10 mouse cellular contexts compared by ENCODE assay signal in the genomic region with DNA sequence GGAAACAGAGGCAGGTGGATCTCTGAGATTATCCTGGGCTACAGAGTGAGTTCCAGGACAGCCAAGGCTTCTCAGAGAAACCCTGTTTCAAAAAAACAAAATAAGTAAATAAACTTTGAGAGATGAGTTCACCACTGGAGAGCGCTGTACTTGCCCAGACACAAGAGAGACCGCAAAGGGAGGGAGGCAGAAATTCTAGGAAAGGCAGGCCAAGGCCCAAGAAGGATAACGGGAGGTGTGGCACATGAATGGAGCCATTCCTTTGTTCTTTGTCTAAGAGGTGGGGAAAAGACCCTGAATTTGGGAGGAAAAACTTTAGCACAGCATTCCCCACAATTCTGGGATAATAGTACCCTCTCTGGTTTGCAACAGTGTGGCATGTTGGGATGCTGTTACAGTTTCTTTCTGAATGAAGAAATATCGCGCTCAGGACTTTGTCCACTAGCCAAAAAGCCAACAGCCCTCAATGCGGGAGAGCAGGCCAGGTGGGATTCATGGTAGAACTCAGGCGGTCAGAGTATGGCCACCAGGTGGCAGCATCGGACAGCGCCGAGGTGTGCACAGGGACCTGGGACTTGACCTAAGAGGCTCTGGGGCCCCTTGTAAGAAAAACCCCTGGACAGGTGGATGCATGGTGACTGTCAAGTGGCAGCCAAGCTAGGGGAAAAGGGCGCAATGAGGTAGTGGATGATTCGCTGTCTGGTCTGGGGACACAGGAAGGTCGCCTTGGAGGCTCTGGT. TPM values are rescaled to one million over a fixed set of nuclear protein-coding genes. Genes with fewer than 3 reads are reported as not detected.
DNase-seq lines count a peak whose midpoint lies in the region; ATAC-seq and TF ChIP-seq lines count a peak whose summit lies in the region.
"Had no signal": no experiment of that assay in that cellular context is flagged by ENCODE, and none has a peak within 500 bp of the region (broad histone marks: within the 10 kb centered on the region; RNA-seq: fewer than 3 reads in every experiment).

No protein-coding gene starts in this region.

- H3K9me3 ChIP-seq in heart, embryonic 12.5 days (replicated peaks): peaks cover 3% of the 10 kb centered on the region; the same call in 1 of the 2 replicates
- H3K9me3 ChIP-seq: embryonic facial prominence, embryonic 15.5 days had no signal

- TF ChIP-seq CTCF in heart, adult 2 months (IDR thresholded peaks at IDR 0.05): peak; percentile 85
- TF ChIP-seq CTCF in thymus, adult 2 months (IDR thresholded peaks at IDR 0.05; ENCODE audit: borderline replicate concordance, control insufficient read depth, extremely low read depth, insufficient read depth, low read length, poor library complexity): peak; percentile 89

- no peaks in the 10 kb centered on the region for H3K36me3 ChIP-seq in heart, adult 2 months (ENCODE audit: control insufficient read depth, insufficient read depth, low read length)
- no peaks in the 10 kb centered on the region for H3K36me3 ChIP-seq in heart, embryonic 12.5 days
- no peaks in the 10 kb centered on the region for H3K36me3 ChIP-seq in thymus, adult 2 months (ENCODE audit: control insufficient read depth, insufficient read depth, low read length)
- H3K36me3 ChIP-seq: embryonic facial prominence, embryonic 15.5 days had no signal

- H3K9ac ChIP-seq in heart, adult 2 months (ENCODE audit: low read depth, low read length): no peak overlapping the region
- no peak overlapping the region for H3K9ac ChIP-seq in heart, embryonic 12.5 days
- H3K9ac ChIP-seq: embryonic facial prominence, embryonic 15.5 days had no signal

- no peak overlapping the region for H3K4me3 ChIP-seq in heart, adult 2 months
- H3K4me3 ChIP-seq in heart, embryonic 12.5 days: no peak overlapping the region
- H3K4me3 ChIP-seq in thymus, adult 2 months (ENCODE audit: control insufficient read depth, insufficient read depth, low read length): no peak overlapping the region
- H3K4me3 ChIP-seq: embryonic facial prominence, embryonic 15.5 days; myocyte had no signal

- intact Hi-C loops in heart, adult 2 months (cut with DNase I): loop anchor here (1.0 kb wide), 1 partner anchor 105 kb away; no protein-coding TSS in a partner anchor
- intact Hi-C loops in left cerebral cortex, postnatal 36 days (cut with DNase I): no loop called here

- no peak overlapping the region for H3K4me2 ChIP-seq in heart, embryonic 12.5 days
- H3K4me2 ChIP-seq: embryonic facial prominence, embryonic 15.5 days had no signal

- H3K79me2 ChIP-seq in heart, adult 2 months (replicated peaks; ENCODE audit: control insufficient read depth, insufficient read depth, low read length): no peaks in the 10 kb centered on the region

- H3K27ac ChIP-seq in heart, adult 2 months: no peak overlapping the region
- H3K27ac ChIP-seq in heart, embryonic 12.5 days (ENCODE audit: poor library complexity, severe bottlenecking): no peak overlapping the region
- H3K27ac ChIP-seq in thymus, adult 2 months (ENCODE audit: control insufficient read depth, insufficient read depth, low read length): no peak overlapping the region
- H3K27ac ChIP-seq: embryonic facial prominence, embryonic 15.5 days had no signal

- H3K4me1 ChIP-seq in heart, adult 2 months (ENCODE audit: control insufficient read depth, insufficient read depth, low read length): no peaks in the 10 kb centered on the region
- H3K4me1 ChIP-seq in heart, embryonic 12.5 days (replicated peaks): no peaks in the 10 kb centered on the region
- H3K4me1 ChIP-seq in thymus, adult 2 months (replicated peaks; ENCODE audit: control insufficient read depth, insufficient read depth, low read length): no peaks in the 10 kb centered on the region
- H3K4me1 ChIP-seq: embryonic facial prominence, embryonic 15.5 days had no signal

- no peak for ATAC-seq in heart, embryonic 12.5 days (ENCODE audit: insufficient number of reproducible peaks, low FRiP score)

- peak; percentile 45 to 78 for DNase-seq in heart, adult 2 months
- DNase-seq in adrenal gland, adult (ENCODE audit: inconsistent age in 2 of 2, low spot score in 1 of 2): peak; percentile 43 to 81
- DNase-seq in embryo, embryonic 10 days (ENCODE audit: low spot score): peak; percentile 84
- DNase-seq in heart, postnatal 4 days: peak; percentile 83
- peak; percentile 16 to 28 for DNase-seq in left cerebral cortex, postnatal 36 days (ENCODE audit: low spot score in 2 of 2)
- peak; percentile 10 for DNase-seq in ovary, adult 18-20 months (ENCODE audit: low spot score)
- peak; percentile 70 for DNase-seq in thymus, adult 2 months

- no peaks in the 10 kb centered on the region for H3K27me3 ChIP-seq in heart, adult 2 months (ENCODE audit: control insufficient read depth, insufficient read depth, low read length)
- H3K27me3 ChIP-seq in heart, embryonic 12.5 days (replicated peaks): peaks cover 23% of the 10 kb centered on the region
- no peaks in the 10 kb centered on the region for H3K27me3 ChIP-seq in thymus, adult 2 months (ENCODE audit: control insufficient read depth, insufficient read depth, low read length)
- H3K27me3 ChIP-seq: embryonic facial prominence, embryonic 15.5 days had no signal

- WGBS in heart, adult 2 months: 29% methylated on average over 13 of the region's 13 CpGs
- 24% methylated on average over 13 of the region's 13 CpGs for WGBS in heart, embryonic 12.5 days
- WGBS in thymus, adult 2 months: 34% methylated on average over 13 of the region's 13 CpGs

- no peak for TF ChIP-seq POLR2A in heart, adult 2 months (IDR thresholded peaks at IDR 0.05; ENCODE audit: insufficient read depth, low read depth, low read length)
- no peak for TF ChIP-seq POLR2A in thymus, adult 2 months (IDR thresholded peaks at IDR 0.05; ENCODE audit: control insufficient read depth, extremely low read depth, insufficient read depth, low read length, poor library complexity)

- TF ChIP-seq EP300 in heart, adult 2 months (IDR thresholded peaks at IDR 0.05; ENCODE audit: insufficient read depth, low read depth, low read length): no peak

RNA-seq across cellular contexts. Expression of a gene that starts 49.9 kb away (rescaled TPM):
- not detected for total RNA-seq in heart, adult 2 months (2021)
- not detected in 2 replicates for polyA plus RNA-seq in heart, adult 2 months (2012; rRNA removed)
- polyA plus RNA-seq in heart, embryonic 12.5 days (2016; fragmentation: Nextera tagmentation; extraction: Ambion mirVana): not detected in 2 replicates
- total RNA-seq in heart, postnatal 4 days (2021): not detected
- under 1 TPM in 1 of 2 experiments, not detected in 1; 0.22 TPM for total RNA-seq in left cerebral cortex, postnatal 36 days (2021)
- 0.32 and 0.42 TPM in 2 replicates for polyA plus RNA-seq in thymus, adult 2 months (2012; rRNA removed)
- polyA plus RNA-seq: embryonic facial prominence, embryonic 15.5 days; myocyte had no signal

Comparison
In these comparisons a context has a peak if more than half of its experiments do, and no peak if none do; other contexts are left out.
1. DNase-seq: peak in every context shown above with its lines; median percentile 84 in embryo, embryonic 10 days; 83 in heart, postnatal 4 days; 70 in thymus, adult 2 months; 62 in adrenal gland, adult; 62 in heart, adult 2 months; 22 in left cerebral cortex, postnatal 36 days; 10 in ovary, adult 18-20 months.